Mouse (Mus musculus): ENCODE data around the gene Ccl28. TPM values are rescaled to one million over a fixed set of nuclear protein-coding genes. Genes with fewer than 3 reads are reported as not detected.
"Not testable (repeated sequence)": the region's sequence is repeated elsewhere in the genome, so short reads cannot be mapped to it uniquely, and the experiment has no call there.

Ccl28 gene
- total RNA-seq (2012; rRNA removed) (0.04 TPM in 2 replicates), total RNA-seq (2014; rRNA removed) (0.22 and 0.27 TPM in 2 replicates), polyA plus RNA-seq (2012; ENCODE audit: insufficient read length, low read depth) (0.10 and 0.11 TPM in 2 replicates)

GRCm38 (mm10) chr13:119623634-119624033 lies at the start of gene Ccl28:
TSS of gene Ccl28 (plus strand) at chr13:119623819.
- no peak within 1 kb of the TSS for H3K4me2 ChIP-seq (ENCODE audit: insufficient read depth, low read depth, poor library complexity, severe bottlenecking)
- dilution Hi-C loops (cut with MboI; ENCODE audit: extremely low pct_ligation_motif_present, extremely low pct_unique_long_range_greater_than_20kb, low sequenced_read_pairs), result no loop called here
- H3K9ac ChIP-seq (ENCODE audit: insufficient read depth, low read depth), result no peak within 1 kb of the TSS
- no peaks in the 10 kb centered on the region for H3K9me3 ChIP-seq (replicated peaks; ENCODE audit: low read length)
- no peak within 1 kb of the TSS for H3K27ac ChIP-seq (ENCODE audit: insufficient read depth, low read depth)
- no peaks in the 10 kb centered on the region for H3K79me2 ChIP-seq (replicated peaks; ENCODE audit: control insufficient read depth, extremely low read depth, insufficient read depth, poor library complexity, severe bottlenecking)
- H3K36me3 ChIP-seq (replicated peaks in 1 of 2; ENCODE audit: control insufficient read depth in 1 of 2, insufficient read depth in 1 of 2, low read length in 1 of 2), result no peaks in the 10 kb centered on the region
- H3K4me3 ChIP-seq (replicated peaks in 1 of 3; ENCODE audit: low read depth in 2 of 3, low read length in 2 of 3, poor library complexity in 1 of 3), result no peak within 1 kb of the TSS
- in situ Hi-C loops (cut with MboI; ENCODE audit: low pct_ligation_motif_present, low pct_unique_long_range_greater_than_20kb, low sequenced_read_pairs), result no loop called here
- DNase-seq (ENCODE audit: extremely low read depth), result no peak
- H3K27me3 ChIP-seq (replicated peaks), result peaks cover 2% of the 10 kb centered on the region
- no peak for TF ChIP-seq JUN (IDR thresholded peaks at IDR 0.05; ENCODE audit: insufficient read depth, low read depth, low read length)
- TF ChIP-seq ETS1 (conservative IDR thresholded peaks at IDR 0.05; ENCODE audit: low read depth, low read length), result no peak
- 0 out of 4 replicates have a peak, but pooled peaks cover 0 to 2% of the 10 kb centered on the region in 2 experiments for H3K4me1 ChIP-seq (ENCODE audit: control insufficient read depth in 1 of 2, insufficient read depth in 2 of 2)

GRCm38 (mm10) chr13:119596321-119597211 lies 27.1 kb upstream of the Ccl28 start:
- dilution Hi-C loops (cut with MboI; ENCODE audit: extremely low pct_ligation_motif_present, extremely low pct_unique_long_range_greater_than_20kb, low sequenced_read_pairs); H3K27ac ChIP-seq (ENCODE audit: insufficient read depth, low read depth); H3K4me3 ChIP-seq (replicated peaks in 1 of 3; ENCODE audit: low read depth in 2 of 3, low read length in 2 of 3, poor library complexity in 1 of 3); H3K79me2 ChIP-seq (replicated peaks; ENCODE audit: control insufficient read depth, extremely low read depth, insufficient read depth, poor library complexity, severe bottlenecking); H3K9ac ChIP-seq (ENCODE audit: insufficient read depth, low read depth); H3K36me3 ChIP-seq (replicated peaks in 1 of 2; ENCODE audit: control insufficient read depth in 1 of 2, insufficient read depth in 1 of 2, low read length in 1 of 2); H3K27me3 ChIP-seq (replicated peaks); H3K4me1 ChIP-seq (ENCODE audit: control insufficient read depth in 1 of 2, insufficient read depth in 2 of 2); H3K4me2 ChIP-seq (ENCODE audit: insufficient read depth, low read depth, poor library complexity, severe bottlenecking); in situ Hi-C loops (cut with MboI; ENCODE audit: low pct_ligation_motif_present, low pct_unique_long_range_greater_than_20kb, low sequenced_read_pairs); H3K9me3 ChIP-seq (replicated peaks; ENCODE audit: low read length): not testable (repeated sequence)
- peak; percentile 44 for TF ChIP-seq NRF1 (IDR thresholded peaks at IDR 0.05; ENCODE audit: low read depth, low read length)
- TF ChIP-seq ELF1 (IDR thresholded peaks at IDR 0.05; ENCODE audit: low read depth, low read length), result 0 out of 2 replicates have a peak, but pooled peaks have one; percentile 11
- TF ChIP-seq TCF12 (IDR thresholded peaks at IDR 0.05; ENCODE audit: low read depth, low read length), result 0 out of 2 replicates have a peak, but pooled peaks have one; percentile 31
- peak; percentile 52; the same call in 1 of the 2 replicates for TF ChIP-seq MXI1 (IDR thresholded peaks at IDR 0.05; ENCODE audit: low read depth, low read length)
- DNase-seq (ENCODE audit: extremely low read depth), result peak; percentile 97

GRCm38 (mm10) chr13:119598466-119598865 lies 25.2 kb upstream of the Ccl28 start:
- peak; percentile 41 for DNase-seq (ENCODE audit: extremely low read depth)
- in situ Hi-C loops (cut with MboI; ENCODE audit: low pct_ligation_motif_present, low pct_unique_long_range_greater_than_20kb, low sequenced_read_pairs); dilution Hi-C loops (cut with MboI; ENCODE audit: extremely low pct_ligation_motif_present, extremely low pct_unique_long_range_greater_than_20kb, low sequenced_read_pairs); H3K4me1 ChIP-seq (ENCODE audit: control insufficient read depth in 1 of 2, insufficient read depth in 2 of 2); H3K4me2 ChIP-seq (ENCODE audit: insufficient read depth, low read depth, poor library complexity, severe bottlenecking); H3K4me3 ChIP-seq (replicated peaks in 1 of 3; ENCODE audit: low read depth in 2 of 3, low read length in 2 of 3, poor library complexity in 1 of 3); H3K9me3 ChIP-seq (replicated peaks; ENCODE audit: low read length); H3K79me2 ChIP-seq (replicated peaks; ENCODE audit: control insufficient read depth, extremely low read depth, insufficient read depth, poor library complexity, severe bottlenecking); H3K27ac ChIP-seq (ENCODE audit: insufficient read depth, low read depth); H3K27me3 ChIP-seq (replicated peaks); H3K9ac ChIP-seq (ENCODE audit: insufficient read depth, low read depth); H3K36me3 ChIP-seq (replicated peaks in 1 of 2; ENCODE audit: control insufficient read depth in 1 of 2, insufficient read depth in 1 of 2, low read length in 1 of 2): not testable (repeated sequence)

- H3K4me3 ChIP-seq (replicated peaks in 1 of 3; ENCODE audit: low read depth in 2 of 3, low read length in 2 of 3, poor library complexity in 1 of 3); H3K79me2 ChIP-seq (replicated peaks; ENCODE audit: control insufficient read depth, extremely low read depth, insufficient read depth, poor library complexity, severe bottlenecking); DNase-seq (ENCODE audit: extremely low read depth); H3K36me3 ChIP-seq (replicated peaks in 1 of 2; ENCODE audit: control insufficient read depth in 1 of 2, insufficient read depth in 1 of 2, low read length in 1 of 2); H3K27me3 ChIP-seq (replicated peaks); H3K27ac ChIP-seq (ENCODE audit: insufficient read depth, low read depth); dilution Hi-C loops (cut with MboI; ENCODE audit: extremely low pct_ligation_motif_present, extremely low pct_unique_long_range_greater_than_20kb, low sequenced_read_pairs); H3K4me1 ChIP-seq (ENCODE audit: control insufficient read depth in 1 of 2, insufficient read depth in 2 of 2); H3K9ac ChIP-seq (ENCODE audit: insufficient read depth, low read depth); H3K4me2 ChIP-seq (ENCODE audit: insufficient read depth, low read depth, poor library complexity, severe bottlenecking); in situ Hi-C loops (cut with MboI; ENCODE audit: low pct_ligation_motif_present, low pct_unique_long_range_greater_than_20kb, low sequenced_read_pairs); H3K9me3 ChIP-seq (replicated peaks; ENCODE audit: low read length): not testable (repeated sequence)
Measured at GRCm38 (mm10) chr13:119599066-119599465, 24.6 kb upstream of the Ccl28 start.

- H3K9me3 ChIP-seq (replicated peaks; ENCODE audit: low read length); dilution Hi-C loops (cut with MboI; ENCODE audit: extremely low pct_ligation_motif_present, extremely low pct_unique_long_range_greater_than_20kb, low sequenced_read_pairs); H3K27me3 ChIP-seq (replicated peaks); DNase-seq (ENCODE audit: extremely low read depth); H3K4me1 ChIP-seq (ENCODE audit: control insufficient read depth in 1 of 2, insufficient read depth in 2 of 2); H3K9ac ChIP-seq (ENCODE audit: insufficient read depth, low read depth); H3K36me3 ChIP-seq (replicated peaks in 1 of 2; ENCODE audit: control insufficient read depth in 1 of 2, insufficient read depth in 1 of 2, low read length in 1 of 2); H3K4me2 ChIP-seq (ENCODE audit: insufficient read depth, low read depth, poor library complexity, severe bottlenecking); H3K79me2 ChIP-seq (replicated peaks; ENCODE audit: control insufficient read depth, extremely low read depth, insufficient read depth, poor library complexity, severe bottlenecking); H3K4me3 ChIP-seq (replicated peaks in 1 of 3; ENCODE audit: low read depth in 2 of 3, low read length in 2 of 3, poor library complexity in 1 of 3); H3K27ac ChIP-seq (ENCODE audit: insufficient read depth, low read depth); in situ Hi-C loops (cut with MboI; ENCODE audit: low pct_ligation_motif_present, low pct_unique_long_range_greater_than_20kb, low sequenced_read_pairs): not testable (repeated sequence)
Measured at GRCm38 (mm10) chr13:119599498-119599897, 24.1 kb upstream of the Ccl28 start.

All from CH12.LX (cell line).